Mouse (Mus musculus): ENCODE measurements around the gene Ppfibp1. TPM values are rescaled to one million over a fixed set of nuclear protein-coding genes. Genes with fewer than 3 reads are reported as not detected.

Ppfibp1 gene
- polyA plus RNA-seq, 2 experiments: 46.3 to 59.7 TPM

DNA sequence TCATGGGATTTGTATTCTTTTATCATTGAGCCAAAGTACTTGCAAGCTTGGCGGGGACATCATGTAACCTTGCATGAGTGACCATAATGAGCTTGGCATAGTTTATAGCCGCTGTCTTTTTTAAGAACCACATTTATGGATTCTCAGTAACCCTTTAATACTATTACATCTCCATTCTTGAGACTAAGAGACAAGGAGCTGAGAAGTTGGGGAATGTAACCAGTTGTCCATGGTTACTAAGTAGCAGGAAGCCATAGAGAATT lies 134.8 kb downstream of the Ppfibp1 start:
- no peak overlapping the region for H3K4me2 ChIP-seq (replicated peaks; ENCODE audit: low read depth, low read length, severe bottlenecking)
- no peaks in the 10 kb centered on the region for H3K9me3 ChIP-seq (ENCODE audit: control insufficient read depth, low read length)
- H3K4me3 ChIP-seq (replicated peaks; ENCODE audit: low read length): no peak overlapping the region
- no peaks in the 10 kb centered on the region for H3K27me3 ChIP-seq (ENCODE audit: control insufficient read depth, insufficient read depth, low read length)
- ATAC-seq (ENCODE audit: low FRiP score, low read depth) (no peak), DNase-seq (ENCODE audit: low spot score) (no peak)
- H3K4me1 ChIP-seq (ENCODE audit: control insufficient read depth, insufficient read depth, low read length): no peaks in the 10 kb centered on the region
- H3K9ac ChIP-seq (ENCODE audit: low read depth, low read length, severe bottlenecking): no peak overlapping the region
- H3K36me3 ChIP-seq (ENCODE audit: control insufficient read depth, insufficient read depth, low read length): peaks cover 66% of the 10 kb centered on the region
- WGBS: 90% methylated on average over 2 of the region's 2 CpGs
- no peak overlapping the region for H3K27ac ChIP-seq (replicated peaks; ENCODE audit: low read depth, low read length)
- TF ChIP-seq POLR2A (IDR thresholded peaks at IDR 0.05; ENCODE audit: borderline replicate concordance, extremely low read depth, insufficient read depth, insufficient read length): no peak

- no peak overlapping the region for H3K4me2 ChIP-seq (replicated peaks; ENCODE audit: low read depth, low read length, severe bottlenecking)
- H3K36me3 ChIP-seq (ENCODE audit: control insufficient read depth, insufficient read depth, low read length): peaks cover 67% of the 10 kb centered on the region
- H3K4me1 ChIP-seq (ENCODE audit: control insufficient read depth, insufficient read depth, low read length): no peaks in the 10 kb centered on the region
- no peaks in the 10 kb centered on the region for H3K27me3 ChIP-seq (ENCODE audit: control insufficient read depth, insufficient read depth, low read length)
- TF ChIP-seq POLR2A (IDR thresholded peaks at IDR 0.05; ENCODE audit: borderline replicate concordance, extremely low read depth, insufficient read depth, insufficient read length): no peak
- H3K4me3 ChIP-seq (replicated peaks; ENCODE audit: low read length): no peak overlapping the region
- no peak overlapping the region for H3K9ac ChIP-seq (ENCODE audit: low read depth, low read length, severe bottlenecking)
- no peak for ATAC-seq (ENCODE audit: low FRiP score, low read depth)
- H3K9me3 ChIP-seq (ENCODE audit: control insufficient read depth, low read length): no peaks in the 10 kb centered on the region
- no peak for DNase-seq (ENCODE audit: low spot score)
- no peak overlapping the region for H3K27ac ChIP-seq (replicated peaks; ENCODE audit: low read depth, low read length)
Observed at GRCm38 (mm10) chr6:147023568-147023967, 135.3 kb downstream of the Ppfibp1 start.

- no peak overlapping the region for H3K4me3 ChIP-seq (replicated peaks; ENCODE audit: low read length)
- 92% methylated on average over 3 of the region's 3 CpGs for WGBS
- no peak for ATAC-seq (ENCODE audit: low FRiP score, low read depth)
- H3K36me3 ChIP-seq (ENCODE audit: control insufficient read depth, insufficient read depth, low read length): peaks cover 65% of the 10 kb centered on the region
- H3K9me3 ChIP-seq (ENCODE audit: control insufficient read depth, low read length): no peaks in the 10 kb centered on the region
- TF ChIP-seq POLR2A (IDR thresholded peaks at IDR 0.05; ENCODE audit: borderline replicate concordance, extremely low read depth, insufficient read depth, insufficient read length): no peak
- H3K9ac ChIP-seq (ENCODE audit: low read depth, low read length, severe bottlenecking): no peak overlapping the region
- no peaks in the 10 kb centered on the region for H3K27me3 ChIP-seq (ENCODE audit: control insufficient read depth, insufficient read depth, low read length)
- DNase-seq (ENCODE audit: low spot score): no peak
- H3K27ac ChIP-seq (replicated peaks; ENCODE audit: low read depth, low read length): no peak overlapping the region
- H3K4me2 ChIP-seq (replicated peaks; ENCODE audit: low read depth, low read length, severe bottlenecking): no peak overlapping the region
- H3K4me1 ChIP-seq (ENCODE audit: control insufficient read depth, insufficient read depth, low read length): no peaks in the 10 kb centered on the region
Observed at GRCm38 (mm10) chr6:147024761-147025160, 136.5 kb downstream of the Ppfibp1 start.

DNA sequence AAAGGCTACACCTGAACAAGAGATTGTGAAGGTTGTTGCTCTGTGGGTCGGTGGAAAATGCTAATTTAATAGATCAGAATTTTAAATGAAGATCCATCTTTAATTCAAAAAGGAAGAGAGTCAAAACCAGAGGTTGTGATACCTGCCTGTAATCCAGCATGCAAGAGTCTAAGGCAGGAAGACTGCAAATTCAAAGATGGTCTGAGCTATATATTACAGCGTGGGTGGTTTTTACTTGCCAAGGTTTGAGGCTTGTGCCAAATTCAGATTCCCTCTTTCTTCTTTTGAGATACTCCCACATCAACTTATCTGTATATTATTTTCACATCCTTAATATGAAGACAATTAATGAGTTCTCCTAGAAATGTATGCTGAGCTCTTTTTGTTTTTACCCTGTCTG lies 140.1 kb downstream of the Ppfibp1 start:
- WGBS: 85% methylated on average over 2 of the region's 2 CpGs
- H3K27ac ChIP-seq (replicated peaks; ENCODE audit: low read depth, low read length): no peak overlapping the region
- TF ChIP-seq POLR2A (IDR thresholded peaks at IDR 0.05; ENCODE audit: borderline replicate concordance, extremely low read depth, insufficient read depth, insufficient read length): no peak
- H3K9ac ChIP-seq (ENCODE audit: low read depth, low read length, severe bottlenecking): no peak overlapping the region
- H3K36me3 ChIP-seq (ENCODE audit: control insufficient read depth, insufficient read depth, low read length): peaks cover 68% of the 10 kb centered on the region
- no peak overlapping the region for H3K4me3 ChIP-seq (replicated peaks; ENCODE audit: low read length)
- DNase-seq (ENCODE audit: low spot score): no peak
- H3K4me2 ChIP-seq (replicated peaks; ENCODE audit: low read depth, low read length, severe bottlenecking): no peak overlapping the region
- H3K9me3 ChIP-seq (ENCODE audit: control insufficient read depth, low read length): no peaks in the 10 kb centered on the region
- no peaks in the 10 kb centered on the region for H3K4me1 ChIP-seq (ENCODE audit: control insufficient read depth, insufficient read depth, low read length)
- ATAC-seq (ENCODE audit: low FRiP score, low read depth): no peak
- H3K27me3 ChIP-seq (ENCODE audit: control insufficient read depth, insufficient read depth, low read length): no peaks in the 10 kb centered on the region

GRCm38 (mm10) chr6:147029591-147029990 lies 141.3 kb downstream of the Ppfibp1 start:
- WGBS: 92% methylated on average over 9 of the region's 9 CpGs
- ATAC-seq (ENCODE audit: low FRiP score, low read depth): no peak

More at GRCm38 (mm10) chr6:147029591-147029990, 141.3 kb downstream of the Ppfibp1 start:
- Histone ChIP-seq H3K36me3 (ENCODE audit: control insufficient read depth, insufficient read depth, low read length) (peaks cover 68% of the 10 kb centered on the region), H3K27ac (replicated peaks; ENCODE audit: low read depth, low read length) (no peak overlapping the region), H3K27me3 (ENCODE audit: control insufficient read depth, insufficient read depth, low read length) (no peaks in the 10 kb centered on the region), H3K4me3 (replicated peaks; ENCODE audit: low read length) (no peak overlapping the region), H3K9me3 (ENCODE audit: control insufficient read depth, low read length) (no peaks in the 10 kb centered on the region), H3K9ac (ENCODE audit: low read depth, low read length, severe bottlenecking) (no peak overlapping the region), H3K4me2 (replicated peaks; ENCODE audit: low read depth, low read length, severe bottlenecking) (no peak overlapping the region), H3K4me1 (ENCODE audit: control insufficient read depth, insufficient read depth, low read length) (no peaks in the 10 kb centered on the region)
- DNase-seq (ENCODE audit: low spot score): no peak
- no peak for TF ChIP-seq POLR2A (IDR thresholded peaks at IDR 0.05; ENCODE audit: borderline replicate concordance, extremely low read depth, insufficient read depth, insufficient read length)

Data from limb, embryonic 14.5 days (tissue).